Mouse (Mus musculus): ENCODE results near the gene Gabra2.

Gabra2 gene

GRCm38 (mm10) chr5:71095725-71096607 lies at the start of gene Gabra2:
Gene Gabra2, minus strand, starts transcription at chr5:71095849.
- peak; percentile 18 for DNase-seq

DNA sequence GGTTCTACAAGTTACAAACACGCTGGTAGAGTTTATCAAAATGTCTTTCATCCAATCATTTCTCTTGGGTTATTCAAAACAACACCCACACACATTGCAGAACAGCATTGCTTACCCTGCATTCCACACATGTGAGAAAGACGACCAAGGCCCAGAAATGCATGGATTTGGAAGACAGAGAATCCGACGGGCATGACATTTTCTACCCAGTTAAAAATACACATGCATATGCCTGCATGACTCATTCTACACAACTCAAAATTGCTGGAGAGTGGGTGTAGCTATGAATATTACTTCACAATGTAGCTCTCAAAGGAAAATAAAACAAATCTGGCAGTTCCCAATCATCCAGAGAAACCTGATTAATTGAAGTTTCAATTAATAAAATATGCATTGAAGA lies 41.0 kb upstream of the Gabra2 start:
- DNase-seq: no peak

- DNase-seq: no peak
These were observed 40.2 kb upstream of the Gabra2 start for GRCm38 (mm10) chr5:71135840-71136239.

DNA sequence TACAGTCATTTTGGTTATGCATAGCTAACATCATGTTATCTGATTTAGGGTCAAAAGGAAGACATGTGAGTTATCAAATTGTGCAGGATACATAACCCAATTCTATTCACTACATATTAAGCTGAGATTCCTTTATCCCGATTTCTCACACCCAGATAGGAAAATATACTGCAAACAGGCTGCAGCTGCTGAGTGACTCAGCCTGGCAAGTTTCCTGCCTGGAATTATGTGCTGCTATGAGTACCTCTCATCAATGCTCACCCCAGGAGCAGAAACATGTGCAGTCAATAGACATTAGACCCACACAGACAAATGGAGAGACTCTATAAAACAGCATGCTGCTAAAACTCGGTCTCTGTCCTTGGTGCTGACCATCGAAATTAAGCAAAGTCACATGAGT lies 32.1 kb upstream of the Gabra2 start:
- peak; percentile 4 for DNase-seq

DNA sequence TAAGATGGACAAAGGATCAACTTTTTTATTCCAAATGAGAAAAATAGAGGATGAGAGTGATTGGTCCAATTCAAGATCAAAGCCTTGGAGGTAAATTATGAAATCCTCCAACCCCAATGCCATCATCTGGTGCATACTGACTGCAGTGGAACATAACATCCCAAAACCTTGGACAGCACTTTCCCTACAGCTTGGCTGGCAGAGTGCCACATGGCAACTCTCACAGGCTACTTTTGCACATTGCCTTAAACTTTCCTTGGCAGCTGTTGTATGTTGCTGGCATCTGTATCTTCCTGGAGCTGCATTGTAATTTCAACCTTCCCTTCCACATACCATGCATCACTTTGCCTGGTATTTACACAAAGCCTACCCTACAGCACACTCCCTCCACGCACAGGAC lies 19.6 kb upstream of the Gabra2 start:
- DNase-seq: peak; percentile 10

GRCm38 (mm10) chr5:71095180-71095579 lies 469 bp downstream of the Gabra2 start:
- DNase-seq: peak; percentile 20

GRCm38 (mm10) chr5:71094776-71095175 lies 873 bp downstream of the Gabra2 start:
- DNase-seq: no peak

GRCm38 (mm10) chr5:71093807-71094206 lies 1.8 kb downstream of the Gabra2 start:
- no peak for DNase-seq

GRCm38 (mm10) chr5:71092475-71092874 lies 3.2 kb downstream of the Gabra2 start:
- DNase-seq: peak; percentile 22

GRCm38 (mm10) chr5:71091926-71092325 lies 3.7 kb downstream of the Gabra2 start:
- DNase-seq: no peak

DNA sequence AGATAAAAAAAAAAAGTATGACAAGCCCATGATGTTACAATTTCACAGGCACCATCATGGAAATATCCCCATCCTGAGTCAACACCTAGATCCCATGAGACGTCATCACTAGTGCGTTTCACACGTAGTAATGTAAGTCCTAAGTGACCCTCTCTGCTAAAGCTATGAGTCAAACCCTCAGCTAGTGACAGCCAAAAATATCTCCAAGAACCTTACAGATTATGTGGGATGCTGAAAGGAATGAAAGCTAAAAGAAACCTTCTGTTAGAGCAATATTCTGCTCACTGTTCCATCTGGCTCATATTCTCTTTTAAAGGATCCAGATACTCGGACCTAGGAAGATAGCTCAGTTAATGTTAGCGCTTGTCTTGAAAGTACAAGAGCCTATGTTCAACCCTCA lies 16.8 kb downstream of the Gabra2 start:
- no peak for DNase-seq

- no peak for DNase-seq
These were observed 34.0 kb downstream of the Gabra2 start for GRCm38 (mm10) chr5:71061696-71062095.

GRCm38 (mm10) chr5:71058047-71058446 lies 37.6 kb downstream of the Gabra2 start:
- peak; percentile 6 for DNase-seq

GRCm38 (mm10) chr5:71037352-71037751 lies 58.3 kb downstream of the Gabra2 start:
- no peak for DNase-seq

GRCm38 (mm10) chr5:71025956-71026355 lies 69.7 kb downstream of the Gabra2 start:
- no peak for DNase-seq

GRCm38 (mm10) chr5:71011751-71012150 lies 83.9 kb downstream of the Gabra2 start:
- DNase-seq: no peak

DNA sequence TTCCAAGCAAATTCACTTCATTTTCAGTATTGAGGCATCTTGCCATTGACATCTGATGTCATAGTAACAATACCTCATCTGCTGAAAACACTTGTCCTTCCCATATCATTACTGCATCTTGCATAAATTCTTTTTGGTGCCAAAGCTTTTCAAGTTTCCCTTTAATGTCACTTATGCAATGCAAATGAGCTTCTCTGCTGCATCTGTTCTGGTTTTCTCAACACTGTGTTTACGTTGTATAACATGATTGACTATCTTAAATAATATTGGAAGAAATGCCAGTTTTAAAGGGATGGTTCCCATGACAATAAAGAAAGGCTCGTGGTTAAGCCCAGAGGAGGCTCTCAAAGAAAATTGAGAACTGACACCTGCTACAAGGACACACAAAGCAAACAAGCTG lies 84.4 kb downstream of the Gabra2 start:
- DNase-seq: no peak

DNA sequence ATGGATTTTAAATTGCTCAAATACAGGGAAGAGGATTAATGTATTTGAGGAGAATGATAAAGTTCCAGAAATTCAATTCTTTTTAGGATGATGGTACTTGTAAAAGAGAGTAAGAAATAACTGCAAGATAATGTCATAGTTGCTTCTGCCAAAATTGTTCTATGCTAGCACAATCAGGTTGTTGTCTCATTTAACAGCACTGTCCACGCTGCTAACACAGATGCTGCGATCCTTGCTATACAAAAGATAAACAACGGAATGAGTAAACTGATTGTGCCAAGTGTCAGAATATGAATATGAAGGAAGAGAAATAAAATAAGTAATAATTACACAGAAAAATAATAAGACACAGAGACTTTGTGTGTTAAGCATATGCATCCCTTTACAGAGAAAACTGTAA lies 84.9 kb downstream of the Gabra2 start:
- DNase-seq: no peak

- DNase-seq: no peak
These were observed 99.9 kb downstream of the Gabra2 start for GRCm38 (mm10) chr5:70995617-70996325.

- DNase-seq: no peak
These were observed 102.4 kb downstream of the Gabra2 start for GRCm38 (mm10) chr5:70993281-70993680.

DNA sequence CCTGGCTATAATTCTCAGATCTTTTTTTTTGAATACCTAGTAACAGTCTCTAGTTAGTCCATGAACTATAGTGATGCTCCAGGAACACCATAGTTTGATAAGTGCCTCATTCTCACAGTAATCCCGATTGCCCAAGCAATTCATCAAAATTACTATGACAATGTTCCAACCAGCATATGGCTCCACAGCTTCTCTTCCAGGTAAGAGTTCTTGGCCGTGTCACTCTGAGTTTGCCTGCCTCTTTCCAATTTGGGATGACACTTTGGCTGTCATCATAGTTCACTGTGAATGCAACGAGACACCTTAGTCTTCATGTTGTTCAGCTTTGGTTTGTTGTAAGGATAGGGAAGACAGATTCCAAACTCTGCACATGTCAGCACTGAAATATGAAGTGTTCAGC lies 104.8 kb downstream of the Gabra2 start:
- no peak for DNase-seq

Data from kidney, postnatal 10 days (tissue).